Comparison of ENCODE assay signal across 9 mouse cellular contexts in genomic region chr4:82623081-82623538, GRCm38 (mm10).
DNase-seq lines count a peak whose midpoint lies in the region; ATAC-seq lines count a peak whose summit lies in the region.
"Had no signal": no experiment of that assay in that cellular context is flagged by ENCODE, and none has a peak within 500 bp of the region (broad histone marks: within the 10 kb centered on the region; RNA-seq: fewer than 3 reads in every experiment).

No protein-coding gene starts in this region.

- ATAC-seq in kidney, embryonic 14.5 days (ENCODE audit: low FRiP score, low TSS enrichment): no peak; the same call in 1 of the 2 replicates
- 0 out of 2 replicates have a peak, but pooled peaks have one; percentile 8 for ATAC-seq in common myeloid progenitor, adult 5-6 weeks (replicated peaks; ENCODE audit: low read depth, poor library complexity, severe bottlenecking)
- ATAC-seq in forebrain, embryonic 14.5 days: no peak; the same call in 1 of the 2 replicates
- ATAC-seq in limb, embryonic 13.5 days (ENCODE audit: low FRiP score, low read depth): no peak
- ATAC-seq: liver, embryonic 12.5 days had no signal

- no peak overlapping the region for H3K4me3 ChIP-seq in kidney, embryonic 14.5 days (ENCODE audit: low read length)
- no peak overlapping the region for H3K4me3 ChIP-seq in forebrain, embryonic 14.5 days (ENCODE audit: low read depth, low read length)
- no peak overlapping the region for H3K4me3 ChIP-seq in limb, embryonic 13.5 days
- H3K4me3 ChIP-seq: liver, embryonic 12.5 days had no signal

- H3K27me3 ChIP-seq in kidney, embryonic 14.5 days (ENCODE audit: control insufficient read depth, insufficient read depth, low read length): no peaks in the 10 kb centered on the region
- H3K27me3 ChIP-seq in forebrain, embryonic 14.5 days (replicated peaks; ENCODE audit: control insufficient read depth, insufficient read depth, low read length): no peaks in the 10 kb centered on the region
- no peaks in the 10 kb centered on the region for H3K27me3 ChIP-seq in limb, embryonic 13.5 days
- H3K27me3 ChIP-seq: liver, embryonic 12.5 days had no signal

- intact Hi-C loops in left cerebral cortex, postnatal 36 days (cut with DNase I): loop anchor here (5.0 kb wide), 1 partner anchor 1126 kb away; no protein-coding TSS in a partner anchor

- DNase-seq in kidney, postnatal 36 days: no peak
- DNase-seq in forebrain, embryonic 14.5 days (ENCODE audit: low spot score): no peak
- DNase-seq in embryo, embryonic 9.5 days (ENCODE audit: extremely low spot score): no peak
- no peak for DNase-seq in left cerebral cortex, postnatal 36 days (ENCODE audit: low spot score in 2 of 2)
- DNase-seq in gastrocnemius, postnatal 25 days: no peak

- H3K36me3 ChIP-seq in kidney, embryonic 14.5 days (ENCODE audit: control insufficient read depth, insufficient read depth, low read length): no peaks in the 10 kb centered on the region
- H3K36me3 ChIP-seq in forebrain, embryonic 14.5 days (ENCODE audit: control insufficient read depth, insufficient read depth, low read length): no peaks in the 10 kb centered on the region
- H3K36me3 ChIP-seq in limb, embryonic 13.5 days: no peaks in the 10 kb centered on the region
- H3K36me3 ChIP-seq: liver, embryonic 12.5 days had no signal

- 80% methylated on average over 12 of the region's 12 CpGs for WGBS in kidney, embryonic 14.5 days
- WGBS in forebrain, embryonic 14.5 days: 58% methylated on average over 12 of the region's 12 CpGs
- 44% methylated on average over 12 of the region's 12 CpGs for WGBS in limb, embryonic 13.5 days

- no peaks in the 10 kb centered on the region for H3K9me3 ChIP-seq in kidney, embryonic 14.5 days (ENCODE audit: control insufficient read depth, low read length)
- no peaks in the 10 kb centered on the region for H3K9me3 ChIP-seq in forebrain, embryonic 14.5 days (replicated peaks; ENCODE audit: control insufficient read depth, low read length)
- H3K9me3 ChIP-seq in limb, embryonic 13.5 days: no peaks in the 10 kb centered on the region
- H3K9me3 ChIP-seq: liver, embryonic 12.5 days had no signal

- H3K4me1 ChIP-seq in kidney, embryonic 14.5 days (ENCODE audit: control insufficient read depth, insufficient read depth, low read length): peaks cover 11% of the 10 kb centered on the region; the same call in 1 of the 2 replicates
- peaks cover 18% of the 10 kb centered on the region for H3K4me1 ChIP-seq in forebrain, embryonic 14.5 days (ENCODE audit: control insufficient read depth, insufficient read depth, low read length)
- H3K4me1 ChIP-seq in limb, embryonic 13.5 days: peaks cover 48% of the 10 kb centered on the region

- H3K27ac ChIP-seq in kidney, embryonic 14.5 days (ENCODE audit: low read depth, low read length): peak overlapping the region; percentile 69; the same call in 1 of the 2 replicates
- H3K27ac ChIP-seq in forebrain, embryonic 14.5 days (ENCODE audit: low read depth, low read length): peak overlapping the region; percentile 87
- H3K27ac ChIP-seq in limb, embryonic 13.5 days: peak overlapping the region; percentile 80
- H3K27ac ChIP-seq: liver, embryonic 12.5 days had no signal

- H3K4me2 ChIP-seq in kidney, embryonic 14.5 days (replicated peaks; ENCODE audit: low read depth, low read length): no peak overlapping the region
- no peak overlapping the region for H3K4me2 ChIP-seq in forebrain, embryonic 14.5 days (ENCODE audit: low read length)
- H3K4me2 ChIP-seq in limb, embryonic 13.5 days (replicated peaks): peak overlapping the region; percentile 0; the same call in 1 of the 2 replicates
- H3K4me2 ChIP-seq: liver, embryonic 12.5 days had no signal

- no peak overlapping the region for H3K9ac ChIP-seq in kidney, embryonic 14.5 days (ENCODE audit: low read depth, low read length)
- peak overlapping the region; percentile 21; the same call in 1 of the 2 replicates for H3K9ac ChIP-seq in forebrain, embryonic 14.5 days (ENCODE audit: low read length)
- no peak overlapping the region for H3K9ac ChIP-seq in limb, embryonic 13.5 days
- H3K9ac ChIP-seq: liver, embryonic 12.5 days had no signal
